Mouse (Mus musculus) right cerebral cortex, postnatal 4 days (tissue): ENCODE measurements around the gene Smyd2.

ENCODE experiments used
- DNase-seq: peaks from one replicate; pipeline ENCODE4 v3.0.0-alpha.2; 2022

The Smyd2 gene

DNA sequence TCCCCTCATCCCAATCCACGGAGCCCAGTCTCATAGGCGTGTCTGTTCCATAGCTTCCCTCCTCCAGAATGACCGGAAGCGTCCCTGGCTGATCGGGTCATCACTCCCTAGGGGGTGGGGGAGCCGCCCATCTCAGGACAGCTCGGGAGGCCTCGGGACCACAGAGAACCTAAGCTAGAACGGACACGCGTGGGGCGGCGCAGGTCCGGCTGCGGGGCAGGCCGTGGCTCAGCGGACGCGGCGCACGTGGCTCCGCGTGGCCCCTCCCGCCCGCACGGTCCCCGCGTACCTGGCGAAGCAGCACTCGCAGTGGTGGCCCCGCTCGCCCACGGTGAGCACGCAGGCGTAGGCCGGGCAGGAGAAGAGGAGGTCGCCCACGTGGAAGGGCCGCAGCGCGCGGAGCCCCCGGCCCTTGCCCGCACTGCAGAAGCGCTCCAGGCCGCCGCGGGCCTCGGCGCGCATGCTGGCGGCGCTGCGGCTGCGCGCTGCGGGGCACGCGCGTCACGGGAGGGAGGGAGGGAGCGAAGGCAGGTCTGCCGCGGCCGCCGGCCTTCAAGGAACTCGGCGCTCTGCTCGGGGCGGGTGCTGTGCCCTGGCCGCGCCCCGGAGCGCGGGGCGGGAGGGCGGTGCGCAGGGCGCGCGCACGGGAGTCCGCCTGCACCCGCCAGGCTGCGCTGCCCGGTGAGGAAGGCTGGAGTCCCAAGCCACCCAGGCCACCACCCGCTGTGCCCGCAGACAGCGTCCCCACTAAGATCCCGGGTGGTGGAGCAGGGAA, at the start of gene Smyd2:
Smyd2 (minus strand) TSS at position 546 of the 775 bp plus-strand sequence.
- peak; percentile 71 for DNase-seq

DNA sequence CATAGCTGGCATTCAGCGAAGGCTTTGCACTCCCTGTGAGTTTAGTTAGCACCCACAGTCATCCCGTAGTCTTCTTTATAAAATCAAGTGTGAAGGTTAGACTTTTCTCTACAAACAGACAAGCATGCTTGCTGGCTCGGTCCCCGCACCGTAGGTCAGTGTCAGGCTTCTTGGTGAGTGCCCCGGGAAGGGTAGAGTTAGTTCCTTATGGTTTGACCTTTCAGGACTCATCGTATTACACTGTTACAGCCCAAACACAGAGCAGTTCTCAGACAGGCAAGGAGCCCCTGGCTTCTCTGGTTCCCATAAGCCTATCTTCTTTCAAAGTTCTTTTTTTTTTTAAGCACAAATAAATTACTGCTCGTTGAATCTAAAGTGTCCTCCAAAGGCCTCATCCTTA, 48.2 kb upstream of the Smyd2 start:
- DNase-seq, result no peak

GRCm38 (mm10) chr1:189968027-189968426, 45.9 kb upstream of the Smyd2 start:
- no peak for DNase-seq

GRCm38 (mm10) chr1:189960481-189960880, 38.3 kb upstream of the Smyd2 start:
- DNase-seq, result no peak

- no peak for DNase-seq
Measured at GRCm38 (mm10) chr1:189959802-189960201, 37.6 kb upstream of the Smyd2 start.

GRCm38 (mm10) chr1:189951861-189952260, 29.7 kb upstream of the Smyd2 start:
- no peak for DNase-seq

DNA sequence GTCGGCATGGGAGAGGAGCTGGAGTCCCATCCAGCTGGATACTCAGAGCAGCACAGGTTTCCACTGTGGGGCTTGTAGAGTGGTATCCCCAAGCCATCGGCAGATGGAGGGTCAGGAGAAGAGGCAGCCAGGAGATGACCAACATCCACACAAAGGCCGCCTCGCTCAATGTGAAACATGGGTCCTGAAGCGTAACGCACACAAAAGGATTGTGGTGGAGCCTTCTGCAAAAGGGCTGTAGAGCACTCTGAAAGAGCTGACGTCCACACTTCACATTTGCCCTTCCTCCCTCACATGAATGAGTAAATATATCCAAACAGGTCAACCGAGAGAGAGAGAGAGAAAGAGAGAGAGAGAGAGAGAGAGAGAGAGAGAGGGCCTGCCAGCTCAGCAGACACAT, 25.2 kb upstream of the Smyd2 start:
- no peak for DNase-seq

GRCm38 (mm10) chr1:189946126-189946525, 24.0 kb upstream of the Smyd2 start:
- no peak for DNase-seq

DNA sequence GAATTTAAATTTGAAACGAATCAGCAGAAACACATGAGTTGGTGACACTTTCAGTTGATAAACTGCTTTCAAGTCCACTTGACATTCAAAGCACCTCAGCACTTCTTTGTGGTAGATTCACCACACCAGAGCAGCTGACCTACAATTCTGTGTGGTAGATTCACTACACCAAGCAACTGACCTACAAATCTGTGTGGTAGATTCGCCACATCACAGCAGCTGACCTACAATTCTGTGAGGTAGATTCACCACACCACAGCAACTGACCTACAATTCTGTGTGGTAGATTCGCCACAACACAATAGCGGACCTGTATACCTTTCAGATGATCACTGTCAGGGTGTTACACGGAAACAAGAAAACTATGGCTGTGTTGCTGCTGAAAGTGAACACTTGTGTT, 19.6 kb upstream of the Smyd2 start:
- no peak for DNase-seq

- DNase-seq, result no peak
Measured at GRCm38 (mm10) chr1:189936436-189937105, 14.4 kb upstream of the Smyd2 start.

DNA sequence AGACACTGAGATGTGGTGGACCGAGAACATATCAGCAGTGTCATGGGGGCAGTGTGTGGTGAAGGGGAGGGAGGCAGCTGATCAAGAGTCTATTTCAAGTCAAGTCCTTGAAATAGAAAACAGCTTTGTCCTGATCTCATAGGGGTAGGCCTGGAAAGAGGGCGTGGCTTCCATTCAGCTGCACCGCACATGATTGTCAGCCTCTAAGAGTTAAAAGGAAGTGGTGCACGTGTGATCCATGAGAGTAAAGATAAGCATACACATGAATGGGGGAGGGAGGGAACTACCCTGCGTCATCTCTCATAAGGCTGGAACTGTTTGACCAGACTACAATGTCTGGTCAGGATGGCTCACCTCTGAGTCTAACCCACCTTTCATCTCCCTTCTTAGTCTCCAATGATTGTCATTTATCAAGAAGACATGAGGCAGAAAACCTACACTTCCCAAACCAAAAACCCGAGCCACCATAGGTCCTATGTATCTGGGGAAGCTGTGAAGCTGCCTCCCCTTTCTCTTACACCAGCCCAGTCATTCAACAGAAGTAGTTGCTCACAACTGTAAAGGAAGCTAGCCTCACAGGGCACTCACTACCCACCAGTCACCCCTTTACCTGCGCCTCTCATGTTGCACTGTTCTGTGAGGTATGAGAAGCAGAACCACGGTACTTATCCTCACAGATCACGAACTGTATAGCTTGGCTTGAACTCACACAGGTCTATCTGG, 11.5 kb upstream of the Smyd2 start:
- DNase-seq, result no peak

DNA sequence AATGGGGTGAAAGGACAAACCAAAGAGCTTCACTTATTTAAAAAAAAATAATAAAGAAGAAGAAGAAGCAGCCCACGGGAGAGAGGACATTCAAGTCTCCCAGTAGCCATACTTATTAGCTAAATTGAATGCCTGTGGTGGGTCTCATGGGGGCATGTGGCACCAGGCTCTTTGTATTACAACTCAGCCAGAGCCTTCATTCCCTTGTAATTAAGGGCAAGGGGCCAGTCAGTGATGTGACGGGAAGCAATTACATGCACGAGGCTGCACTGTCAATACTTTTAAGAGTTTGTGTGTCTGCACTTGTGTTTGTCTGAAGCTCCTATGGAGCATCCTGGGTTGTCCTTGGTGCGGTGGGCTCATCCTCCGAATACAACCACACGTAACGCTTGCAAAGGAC, 10.8 kb upstream of the Smyd2 start:
- DNase-seq, result no peak

- no peak for DNase-seq
Measured at GRCm38 (mm10) chr1:189932190-189932589, 10.0 kb upstream of the Smyd2 start.

GRCm38 (mm10) chr1:189929896-189930295, 7.7 kb upstream of the Smyd2 start:
- DNase-seq, result no peak

DNA sequence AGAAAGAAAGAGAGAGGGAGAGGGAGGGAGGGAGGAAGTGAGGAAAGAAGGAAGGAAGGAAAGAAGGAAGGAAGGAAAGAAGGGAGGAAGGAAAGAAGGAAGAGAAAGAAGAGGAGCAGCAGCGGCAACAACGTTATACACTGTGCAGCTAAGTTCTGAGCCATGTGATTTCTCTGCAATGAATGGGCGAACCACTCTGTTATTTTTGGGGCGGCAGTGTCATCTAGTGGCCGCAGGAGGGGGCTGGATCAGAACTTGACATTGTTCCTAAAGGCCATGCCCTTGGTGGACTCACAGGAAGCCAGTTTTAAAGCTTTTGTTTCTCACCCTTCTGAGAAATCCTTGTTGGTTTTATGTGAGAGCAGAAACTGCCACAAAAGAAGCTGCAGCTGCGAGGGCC, 5.5 kb upstream of the Smyd2 start:
- DNase-seq, result no peak

GRCm38 (mm10) chr1:189926279-189926678, 4.1 kb upstream of the Smyd2 start:
- no peak for DNase-seq

- no peak for DNase-seq
Measured at GRCm38 (mm10) chr1:189923871-189924568, 1.9 kb upstream of the Smyd2 start.

- DNase-seq, result no peak
Measured at GRCm38 (mm10) chr1:189923157-189923556, 994 bp upstream of the Smyd2 start.

- DNase-seq, result no peak
Measured at GRCm38 (mm10) chr1:189922721-189923120, 558 bp upstream of the Smyd2 start.

DNA sequence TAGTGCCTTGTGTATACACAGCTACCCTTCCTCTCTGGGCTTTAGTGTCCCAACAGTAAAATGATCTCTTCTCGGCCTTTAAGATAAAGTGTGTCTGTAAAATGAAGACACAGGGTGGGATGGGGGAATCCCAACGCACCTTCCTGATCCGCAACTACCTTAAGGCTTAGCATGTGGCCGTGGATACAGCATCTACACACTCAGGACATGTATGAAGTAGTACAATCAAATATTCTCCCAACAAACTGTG, 670 bp downstream of the Smyd2 start:
- no peak for DNase-seq

DNA sequence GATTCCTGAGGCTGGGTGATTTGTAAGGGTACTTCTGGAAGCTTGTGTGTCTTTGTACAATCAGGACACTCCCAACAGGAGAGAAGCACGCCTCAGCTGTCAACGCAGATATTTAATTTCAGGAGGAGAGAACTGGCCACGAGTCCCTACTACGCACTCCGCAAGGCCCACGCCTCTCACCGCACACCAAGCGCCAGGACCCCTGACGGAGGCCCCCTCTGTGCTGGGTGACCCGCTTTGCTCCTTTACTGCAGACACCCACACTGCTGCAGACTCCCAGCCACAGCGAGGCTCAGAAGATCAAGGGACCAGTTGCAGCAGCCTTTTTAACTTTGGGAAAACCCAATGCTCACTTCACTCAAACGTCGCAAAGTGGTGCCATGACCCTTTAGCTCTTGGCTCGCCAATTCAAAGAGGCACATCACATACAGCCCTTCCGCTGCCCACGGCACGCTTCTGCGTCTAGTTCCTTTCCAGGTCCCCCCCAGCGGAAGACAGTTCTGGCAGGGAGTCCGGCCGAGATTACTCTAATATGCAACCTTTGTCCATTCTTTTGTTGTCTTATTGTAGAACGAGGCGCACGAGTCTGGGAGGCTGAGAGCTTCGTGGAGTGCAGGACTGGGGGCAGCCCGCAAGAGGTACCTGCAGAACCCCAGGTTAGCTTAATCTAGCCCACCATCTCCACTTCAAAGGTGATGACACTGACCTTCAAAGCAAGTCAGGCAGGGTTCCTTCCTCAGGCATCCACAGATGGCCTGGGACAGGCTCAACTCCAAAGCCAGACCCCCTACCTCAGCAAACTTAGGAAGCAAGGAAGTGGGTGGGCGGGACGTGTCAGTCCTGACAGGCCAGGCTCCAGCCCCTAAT, 1.2 kb downstream of the Smyd2 start:
- DNase-seq, result no peak

GRCm38 (mm10) chr1:189919756-189920155, 2.4 kb downstream of the Smyd2 start:
- DNase-seq, result no peak

DNA sequence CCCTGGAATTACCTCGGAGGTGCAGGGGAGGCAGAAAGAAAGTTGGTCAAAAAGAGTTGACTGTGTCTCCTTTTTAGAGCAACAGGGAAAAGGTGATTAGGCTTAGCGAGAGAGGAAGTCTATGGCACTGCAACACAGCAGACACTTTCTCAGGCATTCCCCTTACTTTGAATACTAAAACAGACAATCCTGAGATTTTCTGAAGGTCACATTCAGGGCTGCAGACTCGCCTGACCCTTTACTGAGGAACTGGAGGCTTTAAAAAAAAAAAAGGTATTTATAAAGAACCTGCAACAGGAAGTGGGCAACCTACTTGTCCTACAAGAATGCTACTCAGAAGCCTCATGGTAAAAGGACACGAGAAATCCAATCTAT, 5.0 kb downstream of the Smyd2 start:
- no peak for DNase-seq
